Mouse (Mus musculus) neural tube, embryonic 15.5 days (tissue): ENCODE results near the gene Kcnb1. TPM values are rescaled to one million over a fixed set of nuclear protein-coding genes. Genes with fewer than 3 reads are reported as not detected.
A peak's percentile ranks its signal among the peaks of the same experiment; 100 is the strongest.
"Not testable (repeated sequence)": the region's sequence is repeated elsewhere in the genome, so short reads cannot be mapped to it uniquely, and the experiment has no call there.

Experiments
- ATAC-seq: fragments of 200-750 bp; cut with Nextera tagmentation; 2 replicates; pipeline ENCODE4 v1.8.0; 2017; ENCODE audit warnings: mild to moderate bottlenecking, moderate TSS enrichment, moderate library complexity; ENCODE audit not compliant: low FRiP score
- H3K27ac ChIP-seq: fragments of 300-500 bp; sonication (generic); replicated peaks from 2 replicates; pipeline ENCODE4 v1.5.1; 2015; ENCODE audit warnings: mild to moderate bottlenecking, inconsistent platforms
- H3K27me3 ChIP-seq: fragments of 300-500 bp; sonication (generic); replicated peaks from 2 replicates; pipeline ENCODE4 v1.6.1; 2015; ENCODE audit warnings: inconsistent platforms
- H3K36me3 ChIP-seq: fragments of 300-500 bp; sonication (generic); 2 replicates; pipeline ENCODE4 v1.6.1; 2015; ENCODE audit warnings: inconsistent platforms
- H3K4me1 ChIP-seq: fragments of 300-500 bp; sonication (generic); 2 replicates; pipeline ENCODE4 v1.6.1; 2015; ENCODE audit warnings: inconsistent platforms
- H3K4me2 ChIP-seq: fragments of 300-500 bp; sonication (generic); 2 replicates; pipeline ENCODE4 v1.6.1; 2015; ENCODE audit warnings: inconsistent platforms, mild to moderate bottlenecking, moderate library complexity
- H3K4me3 ChIP-seq: fragments of 300-500 bp; sonication (generic); replicated peaks from 2 replicates; pipeline ENCODE4 v1.5.1; 2015; ENCODE audit warnings: mild to moderate bottlenecking, inconsistent platforms
- H3K9ac ChIP-seq: fragments of 300-500 bp; sonication (generic); replicated peaks from 2 replicates; pipeline ENCODE4 v1.6.1; 2015; ENCODE audit warnings: mild to moderate bottlenecking, inconsistent platforms
- H3K9me3 ChIP-seq: fragments of 300-500 bp; sonication (generic); replicated peaks from 2 replicates; pipeline ENCODE4 v1.6.1; 2016; ENCODE audit warnings: inconsistent platforms
- WGBS: fragments of 180-500 bp; shearing (Covaris S2); methylation state at CpG from one replicate; pipeline ENCODE4 v1.1.7; 2015; ENCODE audit warnings: mixed read lengths; 5-methylcytosine and 5-hydroxymethylcytosine counted together
- polyA plus RNA-seq: library from polyadenylated mRNA; unstranded; fragments of >200 nt; fragmentation: Nextera tagmentation; extraction: Ambion mirVana; gene quantifications from 2 replicates; pipeline ENCODE4 v1.2.1, GENCODE M21; 2015

Kcnb1 gene
- polyA plus RNA-seq, 1 experiment from 2014 or later: 3.9 TPM

DNA sequence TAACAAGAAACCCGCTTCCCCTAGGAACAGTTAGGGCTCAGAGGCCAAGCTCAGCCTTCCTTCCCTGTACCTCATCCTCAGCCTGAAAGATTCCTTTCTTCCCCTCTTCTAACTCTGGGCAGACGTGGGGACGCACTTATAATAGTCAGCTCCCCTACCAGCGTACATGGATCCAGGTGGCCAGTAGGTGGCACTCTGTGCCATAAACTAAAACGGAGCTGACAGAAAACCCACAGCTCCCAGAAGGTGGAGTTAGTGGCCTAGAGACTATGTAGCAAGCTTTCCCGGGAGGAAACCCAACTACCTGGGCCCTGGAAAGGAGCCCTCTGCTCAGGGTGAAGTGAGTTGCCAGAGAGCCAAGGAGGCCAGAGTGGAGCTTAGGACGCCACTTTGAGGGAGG is 32.2 kb upstream of the Kcnb1 start:
- H3K4me1 ChIP-seq: no peaks in the 10 kb centered on the region; the same call in 1 of the 2 replicates
- no peaks in the 10 kb centered on the region for H3K27me3 ChIP-seq
- H3K36me3 ChIP-seq: no peaks in the 10 kb centered on the region
- WGBS: 26% methylated on average over 7 of the region's 7 CpGs
- no peak overlapping the region for H3K4me3 ChIP-seq
- H3K27ac ChIP-seq: no peak overlapping the region
- no peak overlapping the region for H3K9ac ChIP-seq
- peak; percentile 49; the same call in 1 of the 2 replicates for ATAC-seq
- H3K4me2 ChIP-seq: no peak overlapping the region
- no peaks in the 10 kb centered on the region for H3K9me3 ChIP-seq

DNA sequence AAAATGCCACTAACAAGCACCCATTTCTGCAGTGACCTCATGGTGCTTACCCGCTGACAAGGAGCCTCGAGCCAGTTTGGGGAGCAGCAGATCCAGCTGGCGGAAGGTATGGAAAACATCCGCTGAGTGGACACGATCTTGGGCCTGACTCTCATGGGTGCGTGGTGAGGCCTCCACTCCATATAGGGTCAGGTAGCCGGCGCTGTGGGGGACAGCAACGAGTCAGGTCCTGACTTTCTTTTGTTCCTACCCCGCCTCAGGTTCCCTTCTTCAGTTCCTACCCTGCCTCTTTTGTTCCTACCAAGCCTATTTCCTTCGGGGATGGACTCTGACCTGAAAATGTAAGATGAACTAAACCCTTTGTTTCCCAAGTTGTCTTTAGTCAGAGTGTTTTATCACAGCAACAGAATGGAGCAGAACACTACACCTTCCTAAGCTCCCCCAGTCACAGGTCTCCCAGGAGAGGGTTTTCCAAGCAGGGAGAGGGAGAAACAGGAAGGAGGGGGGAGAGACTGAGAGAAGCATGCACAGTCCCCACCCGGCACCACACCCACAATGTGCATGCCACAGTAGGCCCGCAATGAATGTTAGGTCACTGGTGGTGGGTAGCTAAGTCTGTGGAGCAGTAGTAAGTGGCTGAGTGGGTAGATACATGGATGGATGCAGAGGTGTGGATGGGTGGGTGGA is 31.3 kb upstream of the Kcnb1 start:
- 86% methylated on average over 13 of the region's 13 CpGs for WGBS
- Histone ChIP-seq H3K9me3 (no peaks in the 10 kb centered on the region), H3K36me3 (no peaks in the 10 kb centered on the region), H3K27ac (no peak overlapping the region), H3K4me3 (no peak overlapping the region), H3K4me1 (no peaks in the 10 kb centered on the region; the same call in 1 of the 2 replicates), H3K27me3 (no peaks in the 10 kb centered on the region), H3K4me2 (no peak overlapping the region), H3K9ac (no peak overlapping the region)
- ATAC-seq: no peak

DNA sequence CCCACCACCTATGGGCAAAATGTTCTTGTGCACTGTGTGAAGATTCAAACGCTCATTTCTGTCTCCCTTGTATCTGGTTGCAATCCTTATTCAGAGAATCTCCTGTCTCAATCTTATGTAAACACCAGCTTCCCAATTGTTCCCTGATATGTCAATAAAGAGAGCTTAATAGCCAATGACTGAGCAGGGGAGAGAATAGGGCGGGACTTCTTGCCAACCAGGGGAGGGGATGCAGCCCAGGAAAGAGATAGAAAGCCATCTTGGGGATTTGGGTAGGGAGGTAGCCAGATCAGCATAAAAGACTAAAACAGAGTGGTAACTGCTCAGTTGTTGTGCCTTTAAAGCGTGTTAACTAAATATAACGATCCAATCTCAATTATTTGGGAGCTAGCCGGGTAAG is 30.8 kb upstream of the Kcnb1 start:
- no peak overlapping the region for H3K4me3 ChIP-seq
- 88% methylated on average over 5 of the region's 5 CpGs for WGBS
- no peaks in the 10 kb centered on the region; the same call in 1 of the 2 replicates for H3K4me1 ChIP-seq
- no peak overlapping the region for H3K27ac ChIP-seq
- no peak overlapping the region for H3K9ac ChIP-seq
- ATAC-seq: no peak
- H3K9me3 ChIP-seq: no peaks in the 10 kb centered on the region
- no peak overlapping the region for H3K4me2 ChIP-seq
- no peaks in the 10 kb centered on the region for H3K36me3 ChIP-seq
- no peaks in the 10 kb centered on the region for H3K27me3 ChIP-seq

DNA sequence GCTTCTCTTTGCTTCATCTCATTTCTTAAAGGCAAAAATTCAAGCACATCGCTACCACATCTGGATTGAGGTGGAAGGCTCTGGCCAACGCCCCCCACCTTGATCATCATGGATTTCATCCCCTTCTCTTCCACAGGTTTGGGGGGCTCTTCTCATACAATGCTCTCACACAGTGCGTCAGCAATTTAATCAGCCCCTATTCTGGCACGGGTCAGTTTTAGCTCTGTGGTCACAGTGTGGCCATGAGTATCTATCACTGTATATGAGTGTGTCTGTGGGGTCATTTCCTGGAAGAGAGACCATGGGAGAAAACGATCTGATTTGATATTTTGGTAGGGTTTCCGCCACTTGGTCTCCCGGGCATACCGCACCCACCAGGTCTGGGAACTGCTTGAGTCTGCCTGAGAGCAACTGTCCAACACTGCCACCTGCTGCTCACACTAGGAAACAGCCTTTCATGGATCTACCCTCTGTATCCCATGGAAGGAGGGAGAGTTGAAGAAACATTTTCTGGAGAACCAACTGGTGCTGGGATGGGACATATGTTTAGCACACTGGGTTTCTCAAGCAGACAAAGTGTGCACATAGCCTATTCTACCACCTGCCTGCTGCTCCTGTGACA is 29.3 kb upstream of the Kcnb1 start:
- no peak overlapping the region for H3K27ac ChIP-seq
- H3K9ac ChIP-seq: no peak overlapping the region
- no peaks in the 10 kb centered on the region for H3K27me3 ChIP-seq
- H3K36me3 ChIP-seq: no peaks in the 10 kb centered on the region
- WGBS: 47% methylated on average over 8 of the region's 8 CpGs
- ATAC-seq: peak; percentile 85
- H3K4me3 ChIP-seq: no peak overlapping the region
- H3K4me1 ChIP-seq: no peaks in the 10 kb centered on the region; the same call in 1 of the 2 replicates
- peak overlapping the region; percentile 41; the same call in 1 of the 2 replicates for H3K4me2 ChIP-seq
- no peaks in the 10 kb centered on the region for H3K9me3 ChIP-seq

GRCm38 (mm10) chr2:167213666-167214065 is 23.7 kb upstream of the Kcnb1 start:
- Histone ChIP-seq H3K27ac (no peak overlapping the region), H3K9ac (no peak overlapping the region), H3K4me3 (no peak overlapping the region), H3K9me3 (no peaks in the 10 kb centered on the region), H3K36me3 (no peaks in the 10 kb centered on the region), H3K4me2 (no peak overlapping the region), H3K4me1 (no peaks in the 10 kb centered on the region), H3K27me3 (no peaks in the 10 kb centered on the region)
- ATAC-seq: no peak
- 95% methylated on average over 12 of the region's 12 CpGs for WGBS

DNA sequence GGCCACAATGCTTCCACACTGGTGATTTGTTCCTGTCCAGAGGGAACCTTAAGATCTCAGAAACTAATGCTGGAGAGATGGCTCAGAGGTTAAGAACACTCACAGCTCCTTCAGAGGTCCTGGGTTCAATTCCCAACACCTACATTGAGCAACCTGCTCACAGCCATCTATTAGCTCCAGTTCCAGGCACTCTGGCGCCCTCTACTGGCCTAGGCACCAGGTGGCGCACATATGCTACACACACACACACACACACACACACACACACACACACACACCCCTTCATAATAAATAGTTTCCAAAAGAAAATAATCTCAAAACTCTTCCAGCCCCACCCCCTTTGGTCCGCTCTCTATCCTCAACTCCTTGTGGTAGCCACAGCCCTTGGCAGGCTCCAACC is 23.1 kb upstream of the Kcnb1 start:
- Histone ChIP-seq H3K4me2 (no peak overlapping the region), H3K4me1 (no peaks in the 10 kb centered on the region), H3K9ac (no peak overlapping the region), H3K9me3 (no peaks in the 10 kb centered on the region), H3K27me3 (no peaks in the 10 kb centered on the region), H3K36me3 (no peaks in the 10 kb centered on the region), H3K27ac (no peak overlapping the region), H3K4me3 (no peak overlapping the region)
- no peak for ATAC-seq
- WGBS: 94% methylated on average over 3 of the region's 3 CpGs

- 92% methylated on average over 6 of the region's 6 CpGs for WGBS
- Histone ChIP-seq H3K27ac (no peak overlapping the region), H3K9me3 (no peaks in the 10 kb centered on the region), H3K4me1 (no peaks in the 10 kb centered on the region), H3K36me3 (no peaks in the 10 kb centered on the region), H3K9ac (no peak overlapping the region), H3K27me3 (no peaks in the 10 kb centered on the region), H3K4me2 (no peak overlapping the region), H3K4me3 (no peak overlapping the region)
- no peak for ATAC-seq
Observed at GRCm38 (mm10) chr2:167212551-167212950, 22.6 kb upstream of the Kcnb1 start.

- no peak overlapping the region for H3K9ac ChIP-seq
- H3K27ac ChIP-seq: no peak overlapping the region
- no peak overlapping the region for H3K4me3 ChIP-seq
- ATAC-seq: no peak
- H3K9me3 ChIP-seq: no peaks in the 10 kb centered on the region
- H3K4me2 ChIP-seq: no peak overlapping the region
- no peaks in the 10 kb centered on the region for H3K27me3 ChIP-seq
- H3K4me1 ChIP-seq: no peaks in the 10 kb centered on the region
- no peaks in the 10 kb centered on the region for H3K36me3 ChIP-seq
- WGBS: 90% methylated on average over 3 of the region's 3 CpGs
Observed at GRCm38 (mm10) chr2:167212089-167212488, 22.1 kb upstream of the Kcnb1 start.

DNA sequence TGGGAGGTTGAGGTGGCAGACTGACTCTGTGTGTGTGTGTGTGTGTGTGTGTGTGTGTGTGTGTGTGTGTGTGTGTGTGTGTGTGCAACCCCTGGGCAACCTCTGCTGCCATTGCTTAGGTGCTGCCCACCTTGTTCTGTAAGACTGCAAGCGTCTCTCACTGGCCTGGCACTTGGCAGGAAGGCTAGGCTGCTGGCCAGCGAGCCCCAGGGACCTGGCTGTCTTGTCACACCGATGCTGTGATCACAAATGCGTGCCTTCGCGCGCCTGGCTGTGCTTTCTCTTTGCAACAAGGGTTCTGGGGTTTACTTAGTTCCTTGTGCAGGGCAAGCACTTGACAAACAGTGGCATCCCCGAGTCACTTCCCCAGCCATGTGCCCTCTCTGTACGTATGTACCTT is 19.9 kb upstream of the Kcnb1 start:
- Histone ChIP-seq H3K9me3 (no peaks in the 10 kb centered on the region), H3K4me1 (no peaks in the 10 kb centered on the region), H3K4me2 (no peak overlapping the region), H3K27ac (no peak overlapping the region), H3K36me3 (no peaks in the 10 kb centered on the region), H3K9ac (no peak overlapping the region), H3K27me3 (no peaks in the 10 kb centered on the region), H3K4me3 (no peak overlapping the region)
- WGBS: 81% methylated on average over 9 of the region's 9 CpGs
- ATAC-seq: no peak

DNA sequence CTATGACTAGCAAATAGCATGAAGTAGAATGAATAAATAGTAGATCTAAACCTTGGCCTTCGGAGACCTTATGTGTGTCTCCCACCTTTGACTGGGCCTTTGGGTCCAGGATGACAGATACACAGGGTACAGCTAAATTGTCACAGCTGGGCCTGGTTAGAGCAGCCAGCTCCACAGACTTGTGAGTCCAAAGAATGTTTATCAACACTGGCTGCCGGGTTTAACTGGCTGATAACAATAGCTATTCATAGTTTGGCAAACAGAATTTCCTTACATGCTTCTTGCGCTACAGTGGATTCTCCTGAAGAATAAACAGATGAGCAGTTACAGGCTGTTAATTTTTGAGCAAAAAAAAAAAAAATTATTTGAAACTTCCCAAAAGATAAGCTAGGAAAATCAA is 19.0 kb upstream of the Kcnb1 start:
- WGBS: 81% methylated on average over 3 of the region's 3 CpGs
- Histone ChIP-seq H3K27me3 (no peaks in the 10 kb centered on the region), H3K9me3 (no peaks in the 10 kb centered on the region), H3K4me2 (no peak overlapping the region), H3K36me3 (no peaks in the 10 kb centered on the region), H3K4me1 (no peaks in the 10 kb centered on the region), H3K9ac (no peak overlapping the region), H3K4me3 (no peak overlapping the region), H3K27ac (no peak overlapping the region)
- no peak for ATAC-seq

- Histone ChIP-seq H3K4me2 (no peak overlapping the region), H3K4me1 (peaks cover 22% of the 10 kb centered on the region), H3K27ac (no peak overlapping the region), H3K27me3 (no peaks in the 10 kb centered on the region), H3K4me3 (no peak overlapping the region), H3K9ac (no peak overlapping the region), H3K36me3 (no peaks in the 10 kb centered on the region), H3K9me3 (no peaks in the 10 kb centered on the region)
- 92% methylated on average over 18 of the region's 18 CpGs for WGBS
- ATAC-seq: no peak
Observed at GRCm38 (mm10) chr2:167205918-167206629, 16.1 kb upstream of the Kcnb1 start.

- not testable (repeated sequence) for H3K4me2 ChIP-seq, H3K9me3 ChIP-seq, H3K36me3 ChIP-seq, H3K9ac ChIP-seq, H3K27me3 ChIP-seq, H3K4me3 ChIP-seq, ATAC-seq, H3K27ac ChIP-seq
- peaks cover 25% of the 10 kb centered on the region for H3K4me1 ChIP-seq
- WGBS: 89% methylated on average over 5 of the region's 5 CpGs
Observed at GRCm38 (mm10) chr2:167204686-167205085, 14.7 kb upstream of the Kcnb1 start.
